Mouse (Mus musculus) erythroblast, embryonic 14.5 days (primary cell): ENCODE results near the gene Mapk10.

Experiments used
- GATA1 ChIP-seq: IDR thresholded peaks from 2 replicates; pipeline ENCODE4 v1.6.1; 2012; ENCODE audit warnings: low read length, inconsistent platforms, mixed read lengths
- TAL1 ChIP-seq: IDR thresholded peaks from 3 replicates; pipeline ENCODE4 v1.6.1; 2012; ENCODE audit warnings: low read length, inconsistent platforms, mixed read lengths

DNA sequence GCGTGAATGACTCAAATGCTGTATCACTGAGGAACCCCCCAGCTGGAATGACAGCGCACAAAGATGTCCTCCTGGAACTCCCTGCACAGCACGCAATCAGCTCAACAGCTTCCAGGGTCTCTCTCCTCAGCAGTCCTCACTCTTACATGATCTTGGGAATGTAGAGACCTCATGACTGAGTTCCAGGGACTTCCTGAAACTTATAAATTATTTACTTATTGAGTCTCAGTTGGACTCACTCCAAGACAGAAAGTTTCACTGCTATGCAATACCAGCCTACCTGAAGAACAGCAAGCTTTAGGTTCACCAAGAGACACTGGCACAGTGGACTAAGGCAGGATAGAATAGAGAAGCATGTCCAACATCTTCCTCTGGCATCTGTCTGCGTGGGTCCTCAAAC, 312.8 kb downstream of the Mapk10 start:
- TF ChIP-seq TAL1, result no peak
- no peak for TF ChIP-seq GATA1
